14 mouse cellular contexts compared by ENCODE assay signal in genomic region chr14:115450938-115451337, GRCm38 (mm10).
DNase-seq lines count a peak whose midpoint lies in the region; ATAC-seq and TF ChIP-seq lines count a peak whose summit lies in the region.
"Had no signal": no experiment of that assay in that cellular context is flagged by ENCODE, and none has a peak within 500 bp of the region (broad histone marks: within the 10 kb centered on the region; RNA-seq: fewer than 3 reads in every experiment).

No protein-coding gene starts in this region.

- H3K27ac ChIP-seq in hindbrain, embryonic 14.5 days, result no peak overlapping the region
- H3K27ac ChIP-seq in hindbrain, embryonic 13.5 days, result no peak overlapping the region
- H3K27ac ChIP-seq in limb, embryonic 11.5 days (replicated peaks; ENCODE audit: low read depth, low read length), result no peak overlapping the region
- no peak overlapping the region for H3K27ac ChIP-seq in limb, embryonic 10.5 days
- no peak overlapping the region for H3K27ac ChIP-seq in cortical plate, adult 2 months (ENCODE audit: insufficient read depth, low read length)
- H3K27ac ChIP-seq: embryonic facial prominence, embryonic 15.5 days had no signal

- H3K9me3 ChIP-seq in hindbrain, embryonic 14.5 days (ENCODE audit: control insufficient read depth, low read length), result no peaks in the 10 kb centered on the region
- no peaks in the 10 kb centered on the region for H3K9me3 ChIP-seq in hindbrain, embryonic 13.5 days
- no peaks in the 10 kb centered on the region for H3K9me3 ChIP-seq in limb, embryonic 11.5 days (ENCODE audit: control insufficient read depth, low read length)
- no peaks in the 10 kb centered on the region for H3K9me3 ChIP-seq in limb, embryonic 10.5 days (replicated peaks)
- H3K9me3 ChIP-seq: embryonic facial prominence, embryonic 15.5 days had no signal

- TF ChIP-seq CTCF in cortical plate, adult 2 months (IDR thresholded peaks at IDR 0.05; ENCODE audit: extremely low read depth, insufficient read depth, low read length), result peak; percentile 61

- no peak overlapping the region for H3K9ac ChIP-seq in hindbrain, embryonic 14.5 days
- no peak overlapping the region for H3K9ac ChIP-seq in hindbrain, embryonic 13.5 days
- H3K9ac ChIP-seq in limb, embryonic 11.5 days (ENCODE audit: low read length), result no peak overlapping the region
- H3K9ac ChIP-seq: embryonic facial prominence, embryonic 15.5 days had no signal

- 0 out of 2 replicates have a peak, but pooled peaks have one; percentile 59 for ATAC-seq in hindbrain, embryonic 14.5 days (ENCODE audit: low FRiP score)
- no peak for ATAC-seq in hindbrain, embryonic 13.5 days (ENCODE audit: low FRiP score)
- ATAC-seq in limb, embryonic 11.5 days (ENCODE audit: insufficient number of reproducible peaks, low FRiP score, low TSS enrichment, low read depth), result 0 out of 2 replicates have a peak, but pooled peaks have one; percentile 60

- 77% methylated on average over 2 of the region's 2 CpGs for WGBS in hindbrain, embryonic 14.5 days
- whole genome bisulfite sequencing in hindbrain, embryonic 13.5 days, result 67% methylated on average over 2 of the region's 2 CpGs
- WGBS in limb, embryonic 11.5 days, result 48% methylated on average over 2 of the region's 2 CpGs
- WGBS in limb, embryonic 10.5 days, result 60% methylated on average over 2 of the region's 2 CpGs

- peak; percentile 48 for DNase-seq in hindbrain, embryonic 14.5 days (ENCODE audit: low spot score)
- peak; percentile 44 for DNase-seq in limb, embryonic 11.5 days (ENCODE audit: low spot score)
- no peak for DNase-seq in limb, embryonic 10.5 days (ENCODE audit: low spot score)
- DNase-seq in kidney, postnatal 14 days, result peak; percentile 12
- no peak for DNase-seq in thymus, postnatal 10 days (ENCODE audit: low spot score in 2 of 2)
- no peak for DNase-seq in heart, adult 9 months (ENCODE audit: low spot score in 2 of 2)
- DNase-seq: gastrocnemius, postnatal 10 days; heart, postnatal 4 days; lung, postnatal 14 days; thymus, adult 18-20 months had no signal

- H3K4me1 ChIP-seq in hindbrain, embryonic 14.5 days (replicated peaks; ENCODE audit: control insufficient read depth, insufficient read depth, low read length), result no peaks in the 10 kb centered on the region
- no peaks in the 10 kb centered on the region for H3K4me1 ChIP-seq in hindbrain, embryonic 13.5 days (replicated peaks)
- H3K4me1 ChIP-seq in limb, embryonic 11.5 days (ENCODE audit: control insufficient read depth, insufficient read depth, low read length), result no peaks in the 10 kb centered on the region
- peaks cover 25% of the 10 kb centered on the region for H3K4me1 ChIP-seq in limb, embryonic 10.5 days
- H3K4me1 ChIP-seq in cortical plate, adult 2 months (ENCODE audit: control insufficient read depth, insufficient read depth, low read length), result no peaks in the 10 kb centered on the region
- H3K4me1 ChIP-seq: embryonic facial prominence, embryonic 15.5 days had no signal

- H3K36me3 ChIP-seq in hindbrain, embryonic 14.5 days (replicated peaks; ENCODE audit: control insufficient read depth, insufficient read depth), result no peaks in the 10 kb centered on the region
- H3K36me3 ChIP-seq in hindbrain, embryonic 13.5 days, result no peaks in the 10 kb centered on the region
- no peaks in the 10 kb centered on the region for H3K36me3 ChIP-seq in limb, embryonic 11.5 days (ENCODE audit: control insufficient read depth, insufficient read depth, low read length)
- no peaks in the 10 kb centered on the region for H3K36me3 ChIP-seq in limb, embryonic 10.5 days
- H3K36me3 ChIP-seq: embryonic facial prominence, embryonic 15.5 days had no signal

- H3K4me2 ChIP-seq in hindbrain, embryonic 14.5 days (replicated peaks), result no peak overlapping the region
- no peak overlapping the region for H3K4me2 ChIP-seq in hindbrain, embryonic 13.5 days
- H3K4me2 ChIP-seq in limb, embryonic 11.5 days (ENCODE audit: low read depth, severe bottlenecking), result no peak overlapping the region
- H3K4me2 ChIP-seq: embryonic facial prominence, embryonic 15.5 days had no signal

- H3K4me3 ChIP-seq in hindbrain, embryonic 14.5 days (replicated peaks; ENCODE audit: low read length), result no peak overlapping the region
- no peak overlapping the region for H3K4me3 ChIP-seq in hindbrain, embryonic 13.5 days
- no peak overlapping the region for H3K4me3 ChIP-seq in limb, embryonic 11.5 days (ENCODE audit: low read depth, low read length)
- no peak overlapping the region for H3K4me3 ChIP-seq in limb, embryonic 10.5 days
- H3K4me3 ChIP-seq in cortical plate, adult 2 months (ENCODE audit: insufficient read depth, low read length), result no peak overlapping the region
- H3K4me3 ChIP-seq: embryonic facial prominence, embryonic 15.5 days; myocyte had no signal

- TF ChIP-seq POLR2A in cortical plate, adult 2 months (IDR thresholded peaks at IDR 0.05; ENCODE audit: extremely low read depth, insufficient read depth, low read length), result no peak

- no peaks in the 10 kb centered on the region for H3K27me3 ChIP-seq in hindbrain, embryonic 14.5 days (ENCODE audit: control insufficient read depth, insufficient read depth, low read length)
- no peaks in the 10 kb centered on the region for H3K27me3 ChIP-seq in hindbrain, embryonic 13.5 days
- H3K27me3 ChIP-seq in limb, embryonic 11.5 days (ENCODE audit: control insufficient read depth, insufficient read depth, low read length), result no peaks in the 10 kb centered on the region
- no peaks in the 10 kb centered on the region for H3K27me3 ChIP-seq in limb, embryonic 10.5 days (ENCODE audit: low read depth, poor library complexity, severe bottlenecking)
- H3K27me3 ChIP-seq: embryonic facial prominence, embryonic 15.5 days had no signal

Comparison
In these comparisons a context has a peak if more than half of its experiments do, and no peak if none do; other contexts are left out.
1. DNase-seq: peak in hindbrain, embryonic 14.5 days (single experiment), limb, embryonic 11.5 days (single experiment) and kidney, postnatal 14 days (single experiment); none in limb, embryonic 10.5 days (single experiment), thymus, postnatal 10 days (0 of 2) and heart, adult 9 months (0 of 2).